Mouse (Mus musculus): ENCODE measurements at regions not wholly inside any gene's neighbourhood (a gene's known extent, or its start where the extent isn't known, plus 50 kb on each side); places are given as distances from the start of the nearest gene placed in this dataset.
"Not testable (repeated sequence)": the region's sequence is repeated elsewhere in the genome, so short reads cannot be mapped to it uniquely, and the experiment has no call there.

DNA sequence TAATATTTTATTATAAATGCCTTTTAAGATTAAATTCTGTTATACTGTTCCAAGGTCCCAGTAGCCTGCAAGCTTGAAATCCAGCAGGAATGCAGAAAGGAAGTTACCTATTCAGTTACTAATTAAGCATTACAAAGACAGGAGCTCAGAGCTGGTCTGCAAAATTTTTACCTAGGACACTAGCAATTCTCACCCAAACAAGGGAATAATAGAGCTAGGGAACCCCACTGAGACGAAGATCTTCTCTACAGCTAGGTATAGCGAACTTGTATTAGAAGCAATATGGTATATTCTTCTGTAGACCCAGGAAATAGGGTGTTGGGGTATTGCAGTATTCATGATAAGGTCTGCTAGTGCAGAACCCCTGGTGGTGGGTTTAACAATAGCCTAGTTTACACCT, 227.7 kb upstream of the Steap4 start:
- not testable (repeated sequence) for TF ChIP-seq CTCF (IDR thresholded peaks at IDR 0.05); POLR2A (IDR thresholded peaks at IDR 0.05; ENCODE audit: insufficient read depth, low read depth, low read length)

Measured in heart, adult 2 months (tissue).